Mouse (Mus musculus): ENCODE results near the gene Zbtb38.

- no peak for TF ChIP-seq CTCF (IDR thresholded peaks at IDR 0.05; ENCODE audit: low read depth)
- no peak for TF ChIP-seq EP300 (IDR thresholded peaks at IDR 0.05; ENCODE audit: low read depth)
These were observed 116.7 kb downstream of the Zbtb38 start for GRCm38 (mm10) chr9:96635899-96636298.
